ENCODE assay signal across 8 mouse cellular contexts in genomic region chr8:10921439-10922191, GRCm38 (mm10).
DNase-seq lines count a peak whose midpoint lies in the region; ATAC-seq and TF ChIP-seq lines count a peak whose summit lies in the region.
"Had no signal": no experiment of that assay in that cellular context is flagged by ENCODE, and none has a peak within 500 bp of the region (broad histone marks: within the 10 kb centered on the region; RNA-seq: fewer than 3 reads in every experiment).

No protein-coding gene starts in this region.

- H3K9me3 ChIP-seq in lung, postnatal 0 days (ENCODE audit: low read length), result no peaks in the 10 kb centered on the region
- no peaks in the 10 kb centered on the region for H3K9me3 ChIP-seq in limb, embryonic 11.5 days (ENCODE audit: control insufficient read depth, low read length)

- no peak overlapping the region for H3K9ac ChIP-seq in lung, postnatal 0 days (replicated peaks; ENCODE audit: low read depth)
- H3K9ac ChIP-seq in limb, embryonic 11.5 days (ENCODE audit: low read length), result no peak overlapping the region

- peaks cover 16% of the 10 kb centered on the region; the same call in 1 of the 2 replicates for H3K4me1 ChIP-seq in lung, postnatal 0 days (ENCODE audit: insufficient read depth, low read depth, low read length)
- H3K4me1 ChIP-seq in lung, adult 2 months (ENCODE audit: control insufficient read depth, insufficient read depth, low read length), result peaks cover 2% of the 10 kb centered on the region; the same call in 1 of the 2 replicates
- peaks cover 18% of the 10 kb centered on the region for H3K4me1 ChIP-seq in embryonic fibroblast, embryonic 13.5 days (ENCODE audit: control insufficient read depth, insufficient read depth, low read length)
- peaks cover 42% of the 10 kb centered on the region for H3K4me1 ChIP-seq in limb, embryonic 11.5 days (ENCODE audit: control insufficient read depth, insufficient read depth, low read length)

- TF ChIP-seq EP300 in lung, postnatal 0 days (IDR thresholded peaks at IDR 0.05), result peak; percentile 61

- no peaks in the 10 kb centered on the region; the same call in 1 of the 2 replicates for H3K27me3 ChIP-seq in lung, postnatal 0 days (replicated peaks; ENCODE audit: insufficient read depth, low read length)
- H3K27me3 ChIP-seq in limb, embryonic 11.5 days (ENCODE audit: control insufficient read depth, insufficient read depth, low read length), result no peaks in the 10 kb centered on the region

- no peak for TF ChIP-seq CTCF in lung, postnatal 0 days (IDR thresholded peaks at IDR 0.05)
- TF ChIP-seq CTCF in lung, adult 2 months (IDR thresholded peaks at IDR 0.05; ENCODE audit: insufficient read depth, low read length), result no peak
- no peak for TF ChIP-seq CTCF in embryonic fibroblast, embryonic 13.5 days (IDR thresholded peaks at IDR 0.05; ENCODE audit: borderline replicate concordance, insufficient read depth, low read length)

- no peaks in the 10 kb centered on the region for H3K36me3 ChIP-seq in lung, postnatal 0 days (ENCODE audit: insufficient read depth, low read length)
- H3K36me3 ChIP-seq in limb, embryonic 11.5 days (ENCODE audit: control insufficient read depth, insufficient read depth, low read length), result no peaks in the 10 kb centered on the region

- no peak for TF ChIP-seq POLR2A in lung, adult 2 months (IDR thresholded peaks at IDR 0.05; ENCODE audit: borderline replicate concordance, extremely low read depth, low read depth, low read length)
- TF ChIP-seq POLR2A in embryonic fibroblast, embryonic 13.5 days (IDR thresholded peaks at IDR 0.05; ENCODE audit: low read depth, low read length), result no peak

- H3K27ac ChIP-seq in lung, postnatal 0 days (ENCODE audit: low read length), result peak overlapping the region; percentile 38; the same call in 1 of the 2 replicates
- H3K27ac ChIP-seq in embryonic fibroblast, embryonic 13.5 days (ENCODE audit: insufficient read depth, low read length), result peak overlapping the region; percentile 84
- peak overlapping the region; percentile 63 for H3K27ac ChIP-seq in limb, embryonic 11.5 days (replicated peaks; ENCODE audit: low read depth, low read length)

- WGBS in lung, postnatal 0 days, result 47% methylated on average over 11 of the region's 11 CpGs
- WGBS in lung, adult 2 months, result 58% methylated on average over 11 of the region's 11 CpGs
- 60% methylated on average over 11 of the region's 11 CpGs for WGBS in limb, embryonic 11.5 days

- H3K4me2 ChIP-seq in lung, postnatal 0 days (replicated peaks; ENCODE audit: low read depth, low read length), result no peak overlapping the region
- H3K4me2 ChIP-seq in limb, embryonic 11.5 days (ENCODE audit: low read depth, severe bottlenecking), result no peak overlapping the region

- peak; percentile 83 for DNase-seq in lung, postnatal 0 days (ENCODE audit: low spot score)
- no peak for DNase-seq in lung, adult 2 months
- DNase-seq in limb, embryonic 11.5 days (ENCODE audit: low spot score), result peak; percentile 34
- peak; percentile 67 for DNase-seq in yolk sac, embryonic 10.5 days (ENCODE audit: low spot score)
- DNase-seq in layer of hippocampus, adult 11-12 months (ENCODE audit: low spot score), result no peak
- DNase-seq: thymus, adult 18-20 months had no signal

- peak; percentile 56 for ATAC-seq in lung, postnatal 0 days
- ATAC-seq in limb, embryonic 11.5 days (ENCODE audit: insufficient number of reproducible peaks, low FRiP score, low TSS enrichment, low read depth), result no peak
- no peak for ATAC-seq in frontal cortex, adult (ENCODE audit: low TSS enrichment)

- no peak overlapping the region for H3K4me3 ChIP-seq in lung, postnatal 0 days (ENCODE audit: low read depth, low read length)
- H3K4me3 ChIP-seq in lung, adult 2 months (replicated peaks; ENCODE audit: extremely low read depth, low read depth, low read length), result no peak overlapping the region
- no peak overlapping the region for H3K4me3 ChIP-seq in embryonic fibroblast, embryonic 13.5 days (ENCODE audit: insufficient read depth, low read length)
- H3K4me3 ChIP-seq in limb, embryonic 11.5 days (ENCODE audit: low read depth, low read length), result no peak overlapping the region

Comparison
In these comparisons a context has a peak if more than half of its experiments do, and no peak if none do; other contexts are left out.
1. DNase-seq: peak in lung, postnatal 0 days (single experiment), limb, embryonic 11.5 days (single experiment) and yolk sac, embryonic 10.5 days (single experiment); none in lung, adult 2 months (single experiment) and layer of hippocampus, adult 11-12 months (single experiment).
2. Peak in every context shown above with its lines, with median percentiles within 50 percentile points of each other: H3K27ac ChIP-seq.